Mouse (Mus musculus) stomach, postnatal 0 days (tissue): ENCODE measurements around the gene Armc8. TPM values are rescaled to one million over a fixed set of nuclear protein-coding genes. Genes with fewer than 3 reads are reported as not detected.

Experiments
- ATAC-seq: fragments of 200-750 bp; cut with Nextera tagmentation; 2 replicates; pipeline ENCODE4 v1.8.0; 2017; ENCODE audit not compliant: low FRiP score, low TSS enrichment
- DNase-seq: peaks from one replicate; pipeline ENCODE4 v3.0.0-alpha.2; 2016; ENCODE audit warnings: low spot score
- H3K27ac ChIP-seq: fragments of 300-500 bp; sonication (generic); replicated peaks from 2 replicates; pipeline ENCODE4 v1.5.1; 2014; ENCODE audit warnings: mild to moderate bottlenecking, control low read depth
- H3K27me3 ChIP-seq: fragments of 300-500 bp; sonication (generic); 2 replicates; pipeline ENCODE4 v1.6.1; 2014; ENCODE audit warnings: low read length; ENCODE audit not compliant: control insufficient read depth, insufficient read depth
- H3K36me3 ChIP-seq: fragments of 300-500 bp; sonication (generic); 2 replicates; pipeline ENCODE4 v1.6.1; 2014; ENCODE audit warnings: low read length, mixed read lengths; ENCODE audit not compliant: control insufficient read depth, insufficient read depth
- H3K4me1 ChIP-seq: fragments of 300-500 bp; sonication (generic); replicated peaks from 2 replicates; pipeline ENCODE4 v1.6.1; 2014; ENCODE audit warnings: antibody characterized with exemption; ENCODE audit not compliant: control insufficient read depth, insufficient read depth
- H3K4me2 ChIP-seq: fragments of 300-500 bp; sonication (generic); replicated peaks from 2 replicates; pipeline ENCODE4 v1.6.1; 2014; ENCODE audit warnings: low read depth, mild to moderate bottlenecking, control low read depth, moderate library complexity
- H3K4me3 ChIP-seq: fragments of 300-500 bp; sonication (generic); 2 replicates; pipeline ENCODE4 v1.5.1; 2014; ENCODE audit warnings: low read depth, low read length, control low read depth
- H3K9ac ChIP-seq: fragments of 300-500 bp; sonication (generic); 2 replicates; pipeline ENCODE4 v1.6.1; 2014; ENCODE audit warnings: mild to moderate bottlenecking, low read length, control low read depth, mixed read lengths
- H3K9me3 ChIP-seq: fragments of 300-500 bp; sonication (generic); 2 replicates; pipeline ENCODE4 v1.6.1; 2016; ENCODE audit warnings: low read length; ENCODE audit not compliant: control insufficient read depth
- CTCF ChIP-seq: IDR thresholded peaks from 2 replicates; pipeline ENCODE4 v1.5.1; 2016; ENCODE audit warnings: antibody characterized with exemption, low read depth, mild to moderate bottlenecking, moderate library complexity
- EP300 ChIP-seq: optimal IDR thresholded peaks from 2 replicates; pipeline ENCODE3; 2016; ENCODE audit warnings: antibody characterized with exemption
- WGBS: fragments of 180-500 bp; shearing (Covaris S2); extraction: QIAGEN DNeasy Blood & Tissue Kit; methylation state at CpG from one replicate; pipeline ENCODE4 v1.1.7; 2014; 5-methylcytosine and 5-hydroxymethylcytosine counted together
- polyA plus RNA-seq: library from polyadenylated mRNA; unstranded; fragments of >200 nt; fragmentation: Nextera tagmentation; extraction: Ambion mirVana; gene quantifications from 2 replicates; pipeline ENCODE4 v1.2.1, GENCODE M21; 2015

The Armc8 gene
- polyA plus RNA-seq, 1 experiment from 2014 or later: 13.7 TPM

GRCm38 (mm10) chr9:99580655-99581054, 12.0 kb upstream of the Armc8 start:
- Histone ChIP-seq H3K9ac (no peak overlapping the region), H3K27me3 (no peaks in the 10 kb centered on the region), H3K4me3 (no peak overlapping the region), H3K4me2 (no peak overlapping the region), H3K27ac (no peak overlapping the region), H3K36me3 (peaks cover 11% of the 10 kb centered on the region), H3K9me3 (no peaks in the 10 kb centered on the region), H3K4me1 (no peaks in the 10 kb centered on the region)
- ATAC-seq (peak; percentile 62; the same call in 1 of the 2 replicates), DNase-seq (peak; percentile 44)
- peak; percentile 85 for TF ChIP-seq CTCF
- TF ChIP-seq EP300: no peak
- WGBS: 28% methylated on average over 2 of the region's 2 CpGs

GRCm38 (mm10) chr9:99575677-99576480, 7.2 kb upstream of the Armc8 start, which contains the start of gene Dbr1:
Gene Dbr1, plus strand, starts transcription at chr9:99575799.
- H3K4me2 ChIP-seq: peak within 1 kb of the TSS; percentile 88
- no peaks in the 10 kb centered on the region for H3K27me3 ChIP-seq
- H3K36me3 ChIP-seq: no peaks in the 10 kb centered on the region
- no peaks in the 10 kb centered on the region for H3K4me1 ChIP-seq
- TF ChIP-seq EP300 (peak; percentile 99), CTCF (no peak)
- H3K9ac ChIP-seq: peak within 1 kb of the TSS; percentile 96
- H3K9me3 ChIP-seq: no peaks in the 10 kb centered on the region
- peak within 1 kb of the TSS; percentile 93 for H3K4me3 ChIP-seq
- H3K27ac ChIP-seq: peak within 1 kb of the TSS; percentile 88
- peak; percentile 97 for ATAC-seq
- under 1% methylated on average over 57 of the region's 57 CpGs for WGBS
- DNase-seq: peak; percentile 91

GRCm38 (mm10) chr9:99569071-99569397, 335 bp upstream of the Armc8 start:
- TF ChIP-seq EP300: no peak
- TF ChIP-seq CTCF: no peak
- peak overlapping the region; percentile 98 for H3K27ac ChIP-seq
- H3K9me3 ChIP-seq: no peaks in the 10 kb centered on the region
- H3K27me3 ChIP-seq: no peaks in the 10 kb centered on the region
- H3K4me2 ChIP-seq: peak overlapping the region; percentile 85
- DNase-seq (peak; percentile 26), ATAC-seq (no peak; the same call in 1 of the 2 replicates)
- no peaks in the 10 kb centered on the region for H3K36me3 ChIP-seq
- H3K4me1 ChIP-seq: no peaks in the 10 kb centered on the region; the same call in 1 of the 2 replicates
- 1% methylated on average over 9 of the region's 9 CpGs for WGBS
- peak overlapping the region; percentile 93 for H3K9ac ChIP-seq
- H3K4me3 ChIP-seq: peak overlapping the region; percentile 93

DNA sequence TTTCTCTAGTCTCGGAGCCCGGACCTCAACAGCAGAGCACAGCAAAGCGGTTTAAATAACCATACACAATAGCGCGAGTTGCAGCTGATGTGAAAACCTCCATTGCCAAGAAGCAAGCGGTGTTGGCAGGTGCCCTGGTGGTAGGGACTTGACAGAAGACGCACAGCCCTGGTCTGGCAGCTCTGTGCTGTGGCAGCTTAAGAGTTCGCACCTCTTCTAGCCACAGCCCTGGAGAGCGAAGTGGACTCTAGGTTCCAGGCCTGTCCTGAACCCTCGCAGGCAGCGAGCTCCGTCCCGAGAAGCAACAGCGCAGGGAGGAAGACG, 714 bp downstream of the Armc8 start:
- WGBS: 1% methylated on average over 15 of the region's 15 CpGs

DNA sequence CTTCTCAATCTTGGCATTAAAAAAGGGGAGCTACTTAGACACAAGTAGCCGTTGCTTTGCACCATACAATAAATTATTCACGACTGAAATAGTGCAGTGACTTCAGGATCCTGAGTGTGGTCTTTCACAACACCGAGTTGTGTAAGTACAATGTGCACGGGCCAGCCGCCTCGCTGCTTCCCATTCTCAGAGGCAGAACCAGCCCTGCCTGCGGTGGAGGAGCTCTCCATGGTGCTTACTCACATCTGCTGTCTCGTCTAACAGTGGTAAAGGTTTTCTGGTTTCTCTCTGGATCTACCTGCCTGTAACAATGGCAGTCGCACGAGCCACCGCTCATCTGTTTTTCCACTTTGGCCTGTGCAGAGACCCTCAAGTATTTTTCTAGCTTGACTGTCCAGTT, 5.0 kb downstream of the Armc8 start:
- DNase-seq (peak; percentile 80), ATAC-seq (no peak)
- Histone ChIP-seq H3K27me3 (no peaks in the 10 kb centered on the region), H3K9me3 (no peaks in the 10 kb centered on the region), H3K9ac (no peak overlapping the region), H3K4me1 (no peaks in the 10 kb centered on the region), H3K4me3 (no peak overlapping the region), H3K36me3 (no peaks in the 10 kb centered on the region), H3K4me2 (no peak overlapping the region), H3K27ac (no peak overlapping the region)
- TF ChIP-seq CTCF (no peak), EP300 (no peak)
- WGBS: 15% methylated on average over 11 of the region's 11 CpGs

More for the DNA sequence above, 714 bp downstream of the Armc8 start:
- H3K9ac ChIP-seq: peak overlapping the region; percentile 93
- H3K4me1 ChIP-seq: no peaks in the 10 kb centered on the region; the same call in 1 of the 2 replicates
- no peak for TF ChIP-seq EP300
- peak; percentile 14; the same call in 1 of the 2 replicates for TF ChIP-seq CTCF
- H3K4me2 ChIP-seq: peak overlapping the region; percentile 85
- H3K9me3 ChIP-seq: no peaks in the 10 kb centered on the region
- peak overlapping the region; percentile 98 for H3K27ac ChIP-seq
- H3K4me3 ChIP-seq: peak overlapping the region; percentile 93
- DNase-seq (no peak), ATAC-seq (peak; percentile 53; the same call in 1 of the 2 replicates)
- H3K36me3 ChIP-seq: no peaks in the 10 kb centered on the region
- H3K27me3 ChIP-seq: no peaks in the 10 kb centered on the region

- H3K36me3 ChIP-seq: no peaks in the 10 kb centered on the region
- WGBS: 94% methylated on average over 3 of the region's 3 CpGs
- no peak for TF ChIP-seq EP300
- no peak for TF ChIP-seq CTCF
- H3K27ac ChIP-seq: no peak overlapping the region
- H3K27me3 ChIP-seq: no peaks in the 10 kb centered on the region
- H3K4me2 ChIP-seq: no peak overlapping the region
- H3K4me1 ChIP-seq: no peaks in the 10 kb centered on the region
- no peak overlapping the region for H3K4me3 ChIP-seq
- ATAC-seq (no peak), DNase-seq (no peak)
- H3K9ac ChIP-seq: no peak overlapping the region
- no peaks in the 10 kb centered on the region for H3K9me3 ChIP-seq
Measured at GRCm38 (mm10) chr9:99560389-99560788, 8.3 kb downstream of the Armc8 start.
